Mouse (Mus musculus): ENCODE results near the gene Clca3a1. TPM values are rescaled to one million over a fixed set of nuclear protein-coding genes. Genes with fewer than 3 reads are reported as not detected.
A peak's percentile ranks its signal among the peaks of the same experiment; 100 is the strongest.
"Not testable (repeated sequence)": the region's sequence is repeated elsewhere in the genome, so short reads cannot be mapped to it uniquely, and the experiment has no call there.

The Clca3a1 gene
- polyA plus RNA-seq, 2 experiments: 4.2 to 5.4 TPM

DNA sequence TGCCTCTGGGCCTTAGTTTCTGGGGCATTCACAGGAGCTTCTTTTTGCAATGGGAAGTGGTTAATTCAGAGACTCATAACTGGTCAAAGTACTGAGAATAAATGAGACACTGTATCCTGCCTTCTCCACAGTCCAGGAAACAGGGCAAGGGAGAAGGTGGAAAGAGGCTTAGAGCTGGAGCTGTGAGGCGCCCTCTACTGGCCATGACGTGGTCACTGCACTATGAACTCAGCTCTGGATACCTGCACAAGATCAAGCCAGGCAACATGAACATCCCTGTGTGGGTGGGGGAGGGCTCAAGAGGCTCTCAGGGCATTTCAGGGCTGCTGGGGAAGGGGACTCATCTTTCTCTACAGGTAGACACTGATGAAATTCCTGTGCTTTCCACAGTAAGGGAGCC is 7.7 kb downstream of the Clca3a1 start:
- peak; percentile 90 for TF ChIP-seq CTCF (IDR thresholded peaks at IDR 0.05; ENCODE audit: low read depth)
- TF ChIP-seq EP300 (IDR thresholded peaks at IDR 0.05; ENCODE audit: low read depth): no peak
- Histone ChIP-seq H3K36me3 (replicated peaks; ENCODE audit: control insufficient read depth, insufficient read depth, low read depth) (no peaks in the 10 kb centered on the region), H3K4me1 (replicated peaks; ENCODE audit: control insufficient read depth in 2 of 2, insufficient read depth in 2 of 2, low read length in 1 of 2) (no peaks in the 10 kb centered on the region), H3K4me3 (ENCODE audit: insufficient read depth in 1 of 2, low read depth in 2 of 2, low read length in 2 of 2) (no peak overlapping the region), H3K27me3 (ENCODE audit: control insufficient read depth, insufficient read depth, low read length) (no peaks in the 10 kb centered on the region), H3K9ac (replicated peaks) (no peak overlapping the region), H3K9me3 (ENCODE audit: control insufficient read depth, low read length) (no peaks in the 10 kb centered on the region), H3K4me2 (ENCODE audit: low read depth) (no peak overlapping the region), H3K27ac (no peak overlapping the region)
- WGBS (ENCODE audit: insufficient replicate concordance): 6% methylated on average over 2 of the region's 2 CpGs
- ATAC-seq (ENCODE audit: insufficient read depth): no peak
- peak in 1 of 3 experiments; percentile 3 for DNase-seq (ENCODE audit: low read depth in 3 of 3, low spot score in 3 of 3)

DNA sequence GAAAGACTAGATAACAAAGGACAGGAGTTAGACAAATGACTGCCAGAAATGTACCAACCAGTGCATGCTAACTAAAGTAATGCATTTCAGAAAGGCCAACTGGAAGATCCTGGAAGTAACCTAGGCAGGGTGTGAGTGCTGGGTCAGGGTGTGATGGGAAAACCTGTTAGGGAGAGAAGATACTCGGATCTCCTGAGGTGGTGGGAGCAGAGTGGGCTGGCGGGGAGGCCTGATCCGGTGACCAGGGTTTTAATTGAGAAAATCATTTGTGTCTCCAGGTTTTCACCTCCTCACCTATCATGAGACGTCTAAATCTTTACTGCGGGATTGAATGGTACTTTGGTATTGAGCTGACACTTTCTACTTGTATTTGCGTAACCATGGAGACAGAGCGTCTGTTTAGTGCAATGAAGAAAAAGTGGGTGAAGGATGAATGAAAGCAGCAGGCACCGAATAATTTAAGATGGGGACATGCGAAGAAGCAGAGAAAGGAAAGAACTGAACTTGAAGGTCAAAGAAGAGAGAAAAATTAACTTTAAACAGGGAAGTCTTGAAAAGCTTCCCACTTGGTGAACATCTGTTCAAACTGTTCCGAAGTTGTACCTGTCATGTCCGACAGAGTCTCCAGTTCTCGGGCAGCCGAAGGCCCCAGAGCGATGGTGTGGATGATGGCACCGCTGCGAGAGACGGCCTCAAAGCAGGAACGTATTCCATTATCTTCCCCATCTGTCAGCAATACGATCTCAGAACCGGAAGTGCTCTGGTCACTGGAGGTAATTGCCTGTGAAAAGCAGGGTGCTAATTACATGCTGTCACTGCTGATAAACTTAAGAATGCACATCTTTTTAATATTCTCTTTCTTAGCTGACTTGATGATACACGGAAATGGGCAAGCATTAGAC is 11.5 kb downstream of the Clca3a1 start:
- DNase-seq (ENCODE audit: low read depth in 3 of 3, low spot score in 3 of 3); H3K9ac ChIP-seq (replicated peaks): not testable (repeated sequence)
- WGBS (ENCODE audit: insufficient replicate concordance): 69% methylated on average over 18 of the region's 21 CpGs

DNA sequence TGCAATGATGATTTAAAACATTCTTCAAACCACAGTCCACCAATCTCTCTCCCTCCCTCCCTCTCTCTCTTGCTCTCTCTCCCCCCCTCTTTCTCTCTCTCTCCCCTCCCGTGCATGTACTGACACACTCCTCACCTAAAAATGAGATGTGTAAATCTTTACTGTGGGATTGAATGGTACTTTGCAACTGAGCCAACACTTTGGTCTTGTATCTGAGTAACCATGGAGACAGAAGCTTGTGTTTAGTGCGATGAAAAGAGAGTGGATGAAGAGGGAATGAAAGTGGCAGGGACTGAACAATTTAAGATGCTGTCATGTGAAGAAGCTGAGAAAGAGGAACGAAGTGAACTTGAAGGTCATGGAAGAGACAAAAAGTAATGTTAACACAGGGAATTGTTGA is 13.1 kb downstream of the Clca3a1 start:
- not testable (repeated sequence) for H3K4me1 ChIP-seq (replicated peaks; ENCODE audit: control insufficient read depth in 2 of 2, insufficient read depth in 2 of 2, low read length in 1 of 2); H3K9ac ChIP-seq (replicated peaks); H3K4me3 ChIP-seq (ENCODE audit: insufficient read depth in 1 of 2, low read depth in 2 of 2, low read length in 2 of 2); H3K36me3 ChIP-seq (replicated peaks; ENCODE audit: control insufficient read depth, insufficient read depth, low read depth); H3K27ac ChIP-seq; H3K9me3 ChIP-seq (ENCODE audit: control insufficient read depth, low read length); H3K4me2 ChIP-seq (ENCODE audit: low read depth); ATAC-seq (ENCODE audit: insufficient read depth); DNase-seq (ENCODE audit: low read depth in 3 of 3, low spot score in 3 of 3); H3K27me3 ChIP-seq (ENCODE audit: control insufficient read depth, insufficient read depth, low read length)
- WGBS (ENCODE audit: insufficient replicate concordance): 47% methylated on average over 3 of the region's 3 CpGs

More for the DNA sequence above, 11.5 kb downstream of the Clca3a1 start:
- H3K4me3 ChIP-seq (ENCODE audit: insufficient read depth in 1 of 2, low read depth in 2 of 2, low read length in 2 of 2); H3K27ac ChIP-seq; H3K36me3 ChIP-seq (replicated peaks; ENCODE audit: control insufficient read depth, insufficient read depth, low read depth); ATAC-seq (ENCODE audit: insufficient read depth); H3K27me3 ChIP-seq (ENCODE audit: control insufficient read depth, insufficient read depth, low read length); H3K4me2 ChIP-seq (ENCODE audit: low read depth); H3K9me3 ChIP-seq (ENCODE audit: control insufficient read depth, low read length); H3K4me1 ChIP-seq (replicated peaks; ENCODE audit: control insufficient read depth in 2 of 2, insufficient read depth in 2 of 2, low read length in 1 of 2): not testable (repeated sequence)

DNA sequence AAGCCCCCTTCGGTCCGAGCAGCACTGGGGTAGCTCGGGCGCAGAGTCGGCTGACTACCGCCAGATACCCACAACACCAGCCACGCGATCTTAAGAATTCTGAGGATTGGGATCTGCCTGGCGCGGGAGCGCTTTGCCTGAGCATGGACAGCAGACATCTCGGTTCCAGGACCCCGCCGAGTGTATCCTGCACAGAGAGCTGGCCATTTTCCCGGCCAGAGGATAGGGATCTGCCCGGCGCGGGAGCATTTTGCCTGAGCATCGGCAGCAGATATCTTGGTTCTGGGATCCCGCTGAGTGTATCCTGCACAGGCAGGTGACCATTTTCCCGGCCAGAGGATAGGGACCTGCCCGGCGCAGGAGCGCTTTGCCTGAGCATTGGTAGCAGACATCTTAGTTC is 22.4 kb downstream of the Clca3a1 start:
- not testable (repeated sequence) for ATAC-seq (ENCODE audit: insufficient read depth); H3K9ac ChIP-seq (replicated peaks); H3K4me1 ChIP-seq (replicated peaks; ENCODE audit: control insufficient read depth in 2 of 2, insufficient read depth in 2 of 2, low read length in 1 of 2); H3K9me3 ChIP-seq (ENCODE audit: control insufficient read depth, low read length); H3K36me3 ChIP-seq (replicated peaks; ENCODE audit: control insufficient read depth, insufficient read depth, low read depth); H3K4me3 ChIP-seq (ENCODE audit: insufficient read depth in 1 of 2, low read depth in 2 of 2, low read length in 2 of 2); DNase-seq (ENCODE audit: low read depth in 3 of 3, low spot score in 3 of 3); H3K27ac ChIP-seq; H3K27me3 ChIP-seq (ENCODE audit: control insufficient read depth, insufficient read depth, low read length); H3K4me2 ChIP-seq (ENCODE audit: low read depth)
- 62% methylated on average over 24 of the region's 24 CpGs for WGBS (ENCODE audit: insufficient replicate concordance)

DNA sequence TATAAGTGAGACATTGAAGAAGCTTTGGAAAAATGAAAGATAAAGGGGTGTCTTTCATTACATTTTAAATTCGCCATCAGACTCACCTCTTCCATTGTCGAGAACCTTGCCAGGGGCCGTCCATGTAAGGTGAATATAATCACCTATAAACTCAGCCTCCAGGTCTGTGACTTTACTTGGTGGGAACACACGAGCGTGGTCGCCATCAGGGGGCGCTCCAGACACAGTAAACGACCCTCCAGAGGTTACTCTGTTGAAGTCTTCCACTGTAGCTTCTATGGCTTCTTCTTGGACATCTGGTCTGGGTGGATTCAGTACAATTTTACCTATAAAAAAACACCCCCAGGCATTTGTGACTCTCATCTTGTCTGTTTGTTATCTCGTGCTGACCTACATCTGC is 23.9 kb downstream of the Clca3a1 start:
- H3K9ac ChIP-seq (replicated peaks): no peak overlapping the region
- TF ChIP-seq EP300 (IDR thresholded peaks at IDR 0.05; ENCODE audit: low read depth) (no peak), CTCF (IDR thresholded peaks at IDR 0.05; ENCODE audit: low read depth) (peak; percentile 54)
- no peaks in the 10 kb centered on the region for H3K4me1 ChIP-seq (replicated peaks; ENCODE audit: control insufficient read depth in 2 of 2, insufficient read depth in 2 of 2, low read length in 1 of 2)
- no peak for ATAC-seq (ENCODE audit: insufficient read depth)
- H3K4me2 ChIP-seq (ENCODE audit: low read depth): no peak overlapping the region
- H3K27ac ChIP-seq: no peak overlapping the region
- H3K36me3 ChIP-seq (replicated peaks; ENCODE audit: control insufficient read depth, insufficient read depth, low read depth): no peaks in the 10 kb centered on the region
- WGBS (ENCODE audit: insufficient replicate concordance): 15% methylated on average over 9 of the region's 9 CpGs
- no peak overlapping the region for H3K4me3 ChIP-seq (ENCODE audit: insufficient read depth in 1 of 2, low read depth in 2 of 2, low read length in 2 of 2)
- no peaks in the 10 kb centered on the region for H3K27me3 ChIP-seq (ENCODE audit: control insufficient read depth, insufficient read depth, low read length)
- no peaks in the 10 kb centered on the region for H3K9me3 ChIP-seq (ENCODE audit: control insufficient read depth, low read length)
- DNase-seq (ENCODE audit: low read depth in 3 of 3, low spot score in 3 of 3): no peak

Measured in liver, embryonic 14.5 days (tissue).